In genomic region chr8:110462627-110463208, GRCm38 (mm10) we compare ENCODE assay signal across 19 mouse cellular contexts.
A peak's percentile ranks its signal among the peaks of the same experiment; 100 is the strongest.
DNase-seq lines count a peak whose midpoint lies in the region; TF ChIP-seq lines count a peak whose summit lies in the region.
"Had no signal": no experiment of that assay in that cellular context is flagged by ENCODE, and none has a peak within 500 bp of the region (broad histone marks: within the 10 kb centered on the region; RNA-seq: fewer than 3 reads in every experiment).

No protein-coding gene starts in this region.

- H3K9me3 ChIP-seq in CH12.LX (replicated peaks; ENCODE audit: low read length), result peaks cover 8% of the 10 kb centered on the region
- H3K9me3 ChIP-seq: embryonic facial prominence, embryonic 10.5 days; embryonic facial prominence, embryonic 12.5 days; forebrain, embryonic 10.5 days; forebrain, embryonic 12.5 days had no signal

- no peak overlapping the region for H3K27ac ChIP-seq in liver, adult 2 months (replicated peaks; ENCODE audit: insufficient read depth, low read depth, low read length)
- H3K27ac ChIP-seq in CH12.LX (ENCODE audit: insufficient read depth, low read depth), result peak overlapping the region; percentile 99
- H3K27ac ChIP-seq: embryonic facial prominence, embryonic 10.5 days; embryonic facial prominence, embryonic 12.5 days; forebrain, embryonic 10.5 days; forebrain, embryonic 12.5 days had no signal

- no peaks in the 10 kb centered on the region for H3K4me1 ChIP-seq in liver, adult 2 months (ENCODE audit: control insufficient read depth, insufficient read depth, low read length)
- H3K4me1 ChIP-seq in CH12.LX (ENCODE audit: control insufficient read depth in 1 of 2, insufficient read depth in 2 of 2), result peaks cover 17 to 40% of the 10 kb centered on the region in 2 experiments
- H3K4me1 ChIP-seq: embryonic facial prominence, embryonic 10.5 days; embryonic facial prominence, embryonic 12.5 days had no signal

- no peak for TF ChIP-seq POLR2A in liver, adult 2 months (IDR thresholded peaks at IDR 0.05; ENCODE audit: extremely low read depth, insufficient read depth, low read length)
- no peak for TF ChIP-seq POLR2A in CH12.LX (IDR thresholded peaks at IDR 0.05; ENCODE audit: low read depth, low read length)

- no peaks in the 10 kb centered on the region for H3K27me3 ChIP-seq in liver, adult 2 months (ENCODE audit: control insufficient read depth, insufficient read depth, low read length)
- no peaks in the 10 kb centered on the region for H3K27me3 ChIP-seq in CH12.LX (replicated peaks)
- H3K27me3 ChIP-seq: embryonic facial prominence, embryonic 12.5 days; forebrain, embryonic 12.5 days had no signal

- DNase-seq in liver, adult 2 months (ENCODE audit: extremely low read depth, low read depth, low spot score), result peak; percentile 8
- no peak for DNase-seq in liver
- peak; percentile 87 for DNase-seq in CH12.LX (ENCODE audit: extremely low read depth)
- no peak for DNase-seq in heart, adult 11 months
- no peak for DNase-seq in neural tube, embryonic 10.5 days (ENCODE audit: extremely low spot score, low spot score)
- DNase-seq: adrenal gland, adult 2 months; adrenal gland, postnatal 10 days; adrenal gland, postnatal 25 days; B cell, adult 2 months; cerebellum, adult 11-12 months; cerebellum, adult 2 months; cerebellum, adult 9-10 months; cerebellum, postnatal 10 days; cerebellum, postnatal 25 days had no signal

- no peak overlapping the region for H3K9ac ChIP-seq in liver, adult 2 months (ENCODE audit: low read depth, low read length)
- H3K9ac ChIP-seq in CH12.LX (ENCODE audit: insufficient read depth, low read depth), result peak overlapping the region; percentile 79
- H3K9ac ChIP-seq: embryonic facial prominence, embryonic 12.5 days; forebrain, embryonic 12.5 days had no signal

- no peak overlapping the region for H3K4me3 ChIP-seq in liver, adult 2 months (ENCODE audit: insufficient read depth, low read depth, low read length)
- no peak overlapping the region for H3K4me3 ChIP-seq in CH12.LX (replicated peaks in 1 of 3; ENCODE audit: low read depth in 2 of 3, low read length in 2 of 3, poor library complexity in 1 of 3)
- H3K4me3 ChIP-seq: embryonic facial prominence, embryonic 10.5 days; embryonic facial prominence, embryonic 12.5 days; erythroblast, embryonic 14.5 days; forebrain, embryonic 10.5 days; forebrain, embryonic 12.5 days had no signal

- dilution Hi-C loops in CH12.LX (cut with MboI; ENCODE audit: extremely low pct_ligation_motif_present, extremely low pct_unique_long_range_greater_than_20kb, low sequenced_read_pairs), result no loop called here

- H3K36me3 ChIP-seq in liver, adult 2 months (ENCODE audit: control insufficient read depth, insufficient read depth, low read length), result no peaks in the 10 kb centered on the region
- peaks cover 0 to 38% of the 10 kb centered on the region in 2 experiments for H3K36me3 ChIP-seq in CH12.LX (replicated peaks in 1 of 2; ENCODE audit: control insufficient read depth in 1 of 2, insufficient read depth in 1 of 2, low read length in 1 of 2)
- H3K36me3 ChIP-seq: embryonic facial prominence, embryonic 10.5 days; embryonic facial prominence, embryonic 12.5 days; forebrain, embryonic 10.5 days; forebrain, embryonic 12.5 days had no signal

- TF ChIP-seq EP300 in CH12.LX (IDR thresholded peaks at IDR 0.05; ENCODE audit: low read length), result peak; percentile 84

- in situ Hi-C loops in CH12.LX (cut with MboI; ENCODE audit: low pct_ligation_motif_present, low pct_unique_long_range_greater_than_20kb, low sequenced_read_pairs), result no loop called here

- no peak; the same call in 1 of the 2 replicates for TF ChIP-seq RAD21 in CH12.LX (IDR thresholded peaks at IDR 0.05; ENCODE audit: low read depth, low read length)

- peak overlapping the region; percentile 90 for H3K4me2 ChIP-seq in CH12.LX (ENCODE audit: insufficient read depth, low read depth, poor library complexity, severe bottlenecking)
- H3K4me2 ChIP-seq: embryonic facial prominence, embryonic 12.5 days; forebrain, embryonic 12.5 days had no signal

- H3K79me2 ChIP-seq in liver, adult 2 months (ENCODE audit: control insufficient read depth, insufficient read depth, low read length), result no peaks in the 10 kb centered on the region
- H3K79me2 ChIP-seq in CH12.LX (replicated peaks; ENCODE audit: control insufficient read depth, extremely low read depth, insufficient read depth, poor library complexity, severe bottlenecking), result no peaks in the 10 kb centered on the region

- TF ChIP-seq CTCF in liver, adult 2 months (IDR thresholded peaks at IDR 0.05; ENCODE audit: low read depth, low read length), result no peak
- TF ChIP-seq CTCF in CH12.LX (conservative IDR thresholded peaks at IDR 0.05 in 1 of 2, IDR thresholded peaks at IDR 0.05 in 1 of 2; ENCODE audit: low read depth in 2 of 2, low read length in 2 of 2), result no peak

- WGBS in liver, adult 2 months, result 81% methylated on average over 10 of the region's 10 CpGs

TF ChIP-seq in CH12.LX, 34 proteins besides CTCF, POLR2A, EP300 and RAD21:
- TF ChIP-seq USF2 (conservative IDR thresholded peaks at IDR 0.05; ENCODE audit: low read depth, low read length) (no peak), UBTF (IDR thresholded peaks at IDR 0.05; ENCODE audit: low read depth, low read length) (no peak), ZMIZ1 (IDR thresholded peaks at IDR 0.05; ENCODE audit: low read depth, low read length) (no peak), ELF1 (IDR thresholded peaks at IDR 0.05; ENCODE audit: low read depth, low read length) (peak; percentile 38; the same call in 1 of the 2 replicates), MAZ (IDR thresholded peaks at IDR 0.05; ENCODE audit: low read depth, low read length) (peak; percentile 78; the same call in 1 of the 2 replicates), MAFK (IDR thresholded peaks at IDR 0.05; ENCODE audit: insufficient replicate concordance, low read length) (peak; percentile 89), MAX (IDR thresholded peaks at IDR 0.05; ENCODE audit: low read length) (peak; percentile 42; the same call in 1 of the 2 replicates), BHLHE40 (IDR thresholded peaks at IDR 0.05; ENCODE audit: low read depth, low read length) (peak; percentile 64; the same call in 1 of the 2 replicates), PAX5 (IDR thresholded peaks at IDR 0.05; ENCODE audit: low read length) (no peak), MYC (IDR thresholded peaks at IDR 0.05; ENCODE audit: low read depth, low read length) (peak; percentile 59; the same call in 1 of the 2 replicates), NELFE (IDR thresholded peaks at IDR 0.05; ENCODE audit: low read depth, low read length) (no peak), JUN (IDR thresholded peaks at IDR 0.05; ENCODE audit: insufficient read depth, low read depth, low read length) (peak; percentile 96), NRF1 (IDR thresholded peaks at IDR 0.05; ENCODE audit: low read depth, low read length) (no peak), ETS1 (conservative IDR thresholded peaks at IDR 0.05; ENCODE audit: low read depth, low read length) (peak; percentile 92), E2F4 (IDR thresholded peaks at IDR 0.05; ENCODE audit: insufficient replicate concordance, low read depth, low read length) (0 out of 2 replicates have a peak, but pooled peaks have one; percentile 11), CHD2 (IDR thresholded peaks at IDR 0.05; ENCODE audit: low read length) (peak; percentile 86), SIN3A (IDR thresholded peaks at IDR 0.05; ENCODE audit: low read length) (peak; percentile 45; the same call in 1 of the 2 replicates), ZC3H11A (IDR thresholded peaks at IDR 0.05; ENCODE audit: low read depth, low read length) (no peak), ZKSCAN1 (IDR thresholded peaks at IDR 0.05; ENCODE audit: borderline replicate concordance, low read depth, low read length) (peak; percentile 86), CHD1 (IDR thresholded peaks at IDR 0.05; ENCODE audit: low read depth, low read length) (no peak; the same call in 1 of the 2 replicates), TCF12 (IDR thresholded peaks at IDR 0.05; ENCODE audit: low read depth, low read length) (peak; percentile 59), RCOR1 (conservative IDR thresholded peaks at IDR 0.05; ENCODE audit: low read depth, low read length) (peak; percentile 61; the same call in 1 of the 2 replicates), JUND (conservative IDR thresholded peaks at IDR 0.05; ENCODE audit: low read depth, low read length) (peak; percentile 93), USF1 (IDR thresholded peaks at IDR 0.05; ENCODE audit: low read depth, low read length) (no peak), IRF4 (IDR thresholded peaks at IDR 0.05; ENCODE audit: low read depth, low read length) (peak; percentile 76), POLR2AphosphoS2 (IDR thresholded peaks at IDR 0.05; ENCODE audit: low read depth, low read length) (no peak), ZNF384 (IDR thresholded peaks at IDR 0.05; ENCODE audit: low read depth, low read length) (0 out of 2 replicates have a peak, but pooled peaks have one; percentile 5), HCFC1 (IDR thresholded peaks at IDR 0.05; ENCODE audit: low read depth, low read length) (peak; percentile 56), SMC3 (IDR thresholded peaks at IDR 0.05; ENCODE audit: low read depth, low read length) (no peak), GABPA (IDR thresholded peaks at IDR 0.05; ENCODE audit: insufficient replicate concordance, low read depth, low read length) (no peak), KAT2A (IDR thresholded peaks at IDR 0.05; ENCODE audit: insufficient replicate concordance, low read length) (no peak), MEF2A (IDR thresholded peaks at IDR 0.05; ENCODE audit: borderline replicate concordance, low read depth, low read length) (peak; percentile 91), TBP (conservative IDR thresholded peaks at IDR 0.05; ENCODE audit: low read depth, low read length) (peak; percentile 80; the same call in 1 of the 2 replicates), MXI1 (IDR thresholded peaks at IDR 0.05; ENCODE audit: low read depth, low read length) (no peak)

Comparison
In these comparisons a context has a peak if more than half of its experiments do, and no peak if none do; other contexts are left out.
1. DNase-seq: peak in liver, adult 2 months (single experiment) and CH12.LX (single experiment); none in liver (single experiment), heart, adult 11 months (single experiment) and neural tube, embryonic 10.5 days (single experiment).